Mouse (Mus musculus) lung, adult 2 months (tissue): ENCODE measurements around the gene Dscam.

Source experiments
- CTCF ChIP-seq: fragments of 200-500 bp; IDR thresholded peaks from 2 replicates; pipeline ENCODE4 v1.5.1; 2011; ENCODE audit warnings: mild to moderate bottlenecking, low read length, control low read depth; ENCODE audit not compliant: insufficient read depth
- POLR2A ChIP-seq: fragments of 200-500 bp; IDR thresholded peaks from 2 replicates; pipeline ENCODE4 v1.6.1; 2011; ENCODE audit warnings: low read depth, mild to moderate bottlenecking, control low read depth, low read length, borderline replicate concordance; ENCODE audit errors: extremely low read depth

DNA sequence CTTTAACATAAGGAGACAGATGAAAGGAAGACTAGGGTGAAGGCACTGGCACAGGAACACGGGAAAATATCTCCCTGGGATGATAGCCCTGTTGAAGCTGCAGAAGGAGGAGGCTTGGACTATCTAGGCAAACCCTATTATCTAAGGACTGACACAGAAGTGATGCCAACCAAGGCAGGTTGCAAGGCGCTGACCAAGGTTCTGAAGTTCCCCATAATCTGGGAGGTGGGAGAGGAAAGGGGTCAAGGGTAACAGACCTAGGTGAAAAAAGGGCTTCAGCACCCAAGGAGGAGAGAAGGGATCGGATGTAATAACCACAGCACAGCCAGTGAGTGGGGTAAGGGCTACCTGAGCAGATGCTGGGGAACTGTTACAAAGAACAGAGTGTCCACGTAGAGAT, 458.6 kb downstream of the Dscam start:
- TF ChIP-seq CTCF (no peak), POLR2A (no peak)
